Mouse (Mus musculus) forebrain, embryonic 16.5 days (tissue): ENCODE results near the gene Azi2. TPM values are rescaled to one million over a fixed set of nuclear protein-coding genes. Genes with fewer than 3 reads are reported as not detected.

Source experiments
- ATAC-seq: fragments of 200-750 bp; cut with Nextera tagmentation; 2 replicates; pipeline ENCODE4 v1.8.0; 2017; ENCODE audit warnings: mild to moderate bottlenecking, moderate library complexity
- H3K27ac ChIP-seq: fragments of 300-500 bp; sonication (generic); 2 replicates; pipeline ENCODE4 v1.5.1; 2014; ENCODE audit warnings: low read length, control low read depth
- H3K27me3 ChIP-seq: fragments of 300-500 bp; sonication (generic); replicated peaks from 2 replicates; pipeline ENCODE4 v1.6.1; 2014; ENCODE audit warnings: low read length; ENCODE audit not compliant: control insufficient read depth, insufficient read depth
- H3K36me3 ChIP-seq: fragments of 300-500 bp; sonication (generic); 2 replicates; pipeline ENCODE4 v1.6.1; 2014; ENCODE audit not compliant: control insufficient read depth, insufficient read depth
- H3K4me1 ChIP-seq: fragments of 300-500 bp; sonication (generic); replicated peaks from 2 replicates; pipeline ENCODE4 v1.6.1; 2014; ENCODE audit warnings: low read length; ENCODE audit not compliant: control insufficient read depth, insufficient read depth
- H3K4me2 ChIP-seq: fragments of 300-500 bp; sonication (generic); 2 replicates; pipeline ENCODE4 v1.6.1; 2014; ENCODE audit warnings: mild to moderate bottlenecking, low read length, control low read depth
- H3K4me3 ChIP-seq: fragments of 300-500 bp; sonication (generic); replicated peaks from 2 replicates; pipeline ENCODE4 v1.5.1; 2014; ENCODE audit warnings: mild to moderate bottlenecking, low read length, control low read depth
- H3K9ac ChIP-seq: fragments of 300-500 bp; sonication (generic); replicated peaks from 2 replicates; pipeline ENCODE4 v1.6.1; 2014; ENCODE audit warnings: low read depth, low read length, control low read depth
- H3K9me3 ChIP-seq: fragments of 300-500 bp; sonication (generic); 2 replicates; pipeline ENCODE4 v1.6.1; 2016; ENCODE audit warnings: low read length; ENCODE audit not compliant: control insufficient read depth
- WGBS: fragments of 180-500 bp; shearing (Covaris S2); extraction: QIAGEN DNeasy Blood & Tissue Kit; methylation state at CpG from one replicate; pipeline ENCODE4 v1.1.7; 2014; 5-methylcytosine and 5-hydroxymethylcytosine counted together
- polyA plus RNA-seq: library from polyadenylated mRNA; unstranded; fragments of >200 nt; fragmentation: Nextera tagmentation; extraction: Ambion mirVana; gene quantifications from 2 replicates; pipeline ENCODE4 v1.2.1, GENCODE M21; 2015

Azi2 gene
- polyA plus RNA-seq, 1 experiment from 2014 or later, result 87.2 TPM

- no peaks in the 10 kb centered on the region for H3K9me3 ChIP-seq
- no peaks in the 10 kb centered on the region for H3K27me3 ChIP-seq
- H3K4me1 ChIP-seq, result no peaks in the 10 kb centered on the region
- no peak for ATAC-seq
- 59% methylated on average over 2 of the region's 2 CpGs for WGBS
- no peaks in the 10 kb centered on the region for H3K36me3 ChIP-seq
- no peak overlapping the region for H3K4me3 ChIP-seq
- H3K4me2 ChIP-seq, result no peak overlapping the region
- no peak overlapping the region for H3K9ac ChIP-seq
- no peak overlapping the region for H3K27ac ChIP-seq
These were observed 8.6 kb upstream of the Azi2 start for GRCm38 (mm10) chr9:118031694-118032093.

GRCm38 (mm10) chr9:118034990-118035389 lies 5.3 kb upstream of the Azi2 start:
- WGBS, result 81% methylated on average over 3 of the region's 3 CpGs
- Histone ChIP-seq H3K36me3 (no peaks in the 10 kb centered on the region), H3K4me2 (no peak overlapping the region), H3K9ac (no peak overlapping the region), H3K4me3 (no peak overlapping the region), H3K9me3 (no peaks in the 10 kb centered on the region), H3K4me1 (0 out of 2 replicates have a peak, but pooled peaks cover 3% of the 10 kb centered on the region), H3K27me3 (no peaks in the 10 kb centered on the region), H3K27ac (no peak overlapping the region)
- no peak for ATAC-seq

- peaks cover 23% of the 10 kb centered on the region for H3K4me1 ChIP-seq
- 2% methylated on average over 19 of the region's 21 CpGs for WGBS
- no peaks in the 10 kb centered on the region for H3K9me3 ChIP-seq
- H3K27ac ChIP-seq, result peak overlapping the region; percentile 94
- H3K4me2 ChIP-seq, result peak overlapping the region; percentile 88
- no peak for ATAC-seq
- H3K27me3 ChIP-seq, result no peaks in the 10 kb centered on the region
- H3K9ac ChIP-seq, result peak overlapping the region; percentile 97
- peak overlapping the region; percentile 90 for H3K4me3 ChIP-seq
- H3K36me3 ChIP-seq, result no peaks in the 10 kb centered on the region
These were observed 712 bp downstream of the Azi2 start for GRCm38 (mm10) chr9:118041022-118041400.

GRCm38 (mm10) chr9:118041646-118042045 lies 1.3 kb downstream of the Azi2 start:
- no peaks in the 10 kb centered on the region for H3K27me3 ChIP-seq
- H3K4me1 ChIP-seq, result peaks cover 23% of the 10 kb centered on the region
- H3K27ac ChIP-seq, result no peak overlapping the region
- peak overlapping the region; percentile 88 for H3K4me2 ChIP-seq
- H3K4me3 ChIP-seq, result peak overlapping the region; percentile 90
- H3K9me3 ChIP-seq, result no peaks in the 10 kb centered on the region
- no peaks in the 10 kb centered on the region for H3K36me3 ChIP-seq
- ATAC-seq, result no peak
- H3K9ac ChIP-seq, result peak overlapping the region; percentile 97
- 16% methylated on average over 5 of the region's 5 CpGs for WGBS

GRCm38 (mm10) chr9:118042738-118043137 lies 2.4 kb downstream of the Azi2 start:
- ATAC-seq, result no peak
- Histone ChIP-seq H3K4me2 (no peak overlapping the region), H3K9ac (no peak overlapping the region), H3K27me3 (no peaks in the 10 kb centered on the region), H3K9me3 (no peaks in the 10 kb centered on the region), H3K4me1 (peaks cover 23% of the 10 kb centered on the region), H3K36me3 (no peaks in the 10 kb centered on the region), H3K27ac (no peak overlapping the region), H3K4me3 (no peak overlapping the region)
- 83% methylated on average over 4 of the region's 4 CpGs for WGBS

GRCm38 (mm10) chr9:118043581-118043980 lies 3.3 kb downstream of the Azi2 start:
- Histone ChIP-seq H3K27me3 (no peaks in the 10 kb centered on the region), H3K9ac (no peak overlapping the region), H3K4me2 (no peak overlapping the region), H3K36me3 (no peaks in the 10 kb centered on the region; the same call in 1 of the 2 replicates), H3K27ac (no peak overlapping the region), H3K4me1 (peaks cover 23% of the 10 kb centered on the region), H3K4me3 (no peak overlapping the region), H3K9me3 (no peaks in the 10 kb centered on the region)
- WGBS, result 97% methylated on average over 3 of the region's 3 CpGs
- ATAC-seq, result no peak

GRCm38 (mm10) chr9:118045011-118045533 lies 4.8 kb downstream of the Azi2 start:
- peaks cover 20% of the 10 kb centered on the region for H3K4me1 ChIP-seq
- H3K9ac ChIP-seq, result no peak overlapping the region
- H3K9me3 ChIP-seq, result no peaks in the 10 kb centered on the region
- ATAC-seq, result no peak
- H3K36me3 ChIP-seq, result peaks cover 2% of the 10 kb centered on the region
- no peak overlapping the region for H3K4me2 ChIP-seq
- no peak overlapping the region for H3K4me3 ChIP-seq
- H3K27me3 ChIP-seq, result no peaks in the 10 kb centered on the region
- H3K27ac ChIP-seq, result no peak overlapping the region
- WGBS, result 62% methylated on average over 1 of the region's 1 CpGs

GRCm38 (mm10) chr9:118053286-118053685 lies 13.0 kb downstream of the Azi2 start:
- H3K4me1 ChIP-seq, result no peaks in the 10 kb centered on the region
- H3K27ac ChIP-seq, result no peak overlapping the region
- no peak overlapping the region for H3K4me2 ChIP-seq
- no peaks in the 10 kb centered on the region for H3K9me3 ChIP-seq
- no peak overlapping the region for H3K4me3 ChIP-seq
- no peak overlapping the region for H3K9ac ChIP-seq
- WGBS, result 37% methylated on average over 1 of the region's 1 CpGs
- no peak for ATAC-seq
- H3K27me3 ChIP-seq, result no peaks in the 10 kb centered on the region
- peaks cover 15% of the 10 kb centered on the region for H3K36me3 ChIP-seq

GRCm38 (mm10) chr9:118059101-118059500 lies 18.8 kb downstream of the Azi2 start:
- H3K4me2 ChIP-seq, result no peak overlapping the region
- H3K4me3 ChIP-seq, result no peak overlapping the region
- H3K36me3 ChIP-seq, result peaks cover 12% of the 10 kb centered on the region
- H3K27me3 ChIP-seq, result no peaks in the 10 kb centered on the region
- no peak for ATAC-seq
- WGBS, result 93% methylated on average over 3 of the region's 3 CpGs
- no peak overlapping the region for H3K9ac ChIP-seq
- H3K27ac ChIP-seq, result no peak overlapping the region
- no peaks in the 10 kb centered on the region for H3K9me3 ChIP-seq
- H3K4me1 ChIP-seq, result no peaks in the 10 kb centered on the region

GRCm38 (mm10) chr9:118070442-118070841 lies 30.1 kb downstream of the Azi2 start:
- 90% methylated on average over 6 of the region's 6 CpGs for WGBS
- H3K4me1 ChIP-seq, result 0 out of 2 replicates have a peak, but pooled peaks cover 4% of the 10 kb centered on the region
- H3K9me3 ChIP-seq, result no peaks in the 10 kb centered on the region
- H3K4me2 ChIP-seq, result no peak overlapping the region
- H3K27me3 ChIP-seq, result no peaks in the 10 kb centered on the region
- no peak overlapping the region for H3K9ac ChIP-seq
- H3K4me3 ChIP-seq, result no peak overlapping the region
- ATAC-seq, result no peak
- H3K36me3 ChIP-seq, result peaks cover 5% of the 10 kb centered on the region; the same call in 1 of the 2 replicates
- no peak overlapping the region for H3K27ac ChIP-seq
